Mouse (Mus musculus): Measurements from ENCODE around the gene Arhgap8. TPM values are rescaled to one million over a fixed set of nuclear protein-coding genes. Genes with fewer than 3 reads are reported as not detected.
A peak's percentile ranks its signal among the peaks of the same experiment; 100 is the strongest.
"Not testable (repeated sequence)": the region's sequence is repeated elsewhere in the genome, so short reads cannot be mapped to it uniquely, and the experiment has no call there.

Arhgap8 gene
- total RNA-seq, 2 experiments from 2014 or later, result 1.4 TPM

GRCm38 (mm10) chr15:84697611-84698011 lies 22.2 kb upstream of the Arhgap8 start:
- peak; percentile 81 to 87 for DNase-seq

GRCm38 (mm10) chr15:84698189-84698588 lies 21.7 kb upstream of the Arhgap8 start:
- no peak for DNase-seq

GRCm38 (mm10) chr15:84700147-84700794 lies 19.6 kb upstream of the Arhgap8 start:
- peak; percentile 63 to 82 for DNase-seq

- peak; percentile 69 to 70 for DNase-seq
Measured at GRCm38 (mm10) chr15:84701947-84702346, 17.9 kb upstream of the Arhgap8 start.

GRCm38 (mm10) chr15:84702391-84703345 lies 17.2 kb upstream of the Arhgap8 start:
- peak; percentile 35 to 37 for DNase-seq

GRCm38 (mm10) chr15:84703992-84704391 lies 15.9 kb upstream of the Arhgap8 start:
- no peak for DNase-seq

GRCm38 (mm10) chr15:84705351-84705901 lies 14.4 kb upstream of the Arhgap8 start:
- DNase-seq, result no peak

GRCm38 (mm10) chr15:84706983-84707619 lies 12.8 kb upstream of the Arhgap8 start:
- no peak for DNase-seq

- peak; percentile 51 to 77 for DNase-seq
Measured at GRCm38 (mm10) chr15:84712566-84713405, 7.1 kb upstream of the Arhgap8 start.

GRCm38 (mm10) chr15:84714730-84715129 lies 5.1 kb upstream of the Arhgap8 start:
- DNase-seq, result peak; percentile 88 to 96

- no peak for DNase-seq
Measured at GRCm38 (mm10) chr15:84715132-84715531, 4.7 kb upstream of the Arhgap8 start.

GRCm38 (mm10) chr15:84717570-84718270 lies 2.1 kb upstream of the Arhgap8 start:
- DNase-seq, result not testable (repeated sequence)

- no peak for DNase-seq
Measured at GRCm38 (mm10) chr15:84718785-84719184, 1.1 kb upstream of the Arhgap8 start.

- peak; percentile 29 to 44 for DNase-seq
Measured at GRCm38 (mm10) chr15:84720291-84721204, 696 bp downstream of the Arhgap8 start.

- not testable (repeated sequence) for DNase-seq
Measured at GRCm38 (mm10) chr15:84723656-84724055, 3.8 kb downstream of the Arhgap8 start.

- no peak for DNase-seq
Measured at GRCm38 (mm10) chr15:84724199-84724598, 4.3 kb downstream of the Arhgap8 start.

- DNase-seq, result peak; percentile 42 to 59
Measured at GRCm38 (mm10) chr15:84729685-84730084, 9.8 kb downstream of the Arhgap8 start.

- DNase-seq, result no peak
Measured at GRCm38 (mm10) chr15:84730893-84731292, 11.0 kb downstream of the Arhgap8 start.

GRCm38 (mm10) chr15:84731676-84732424 lies 12.0 kb downstream of the Arhgap8 start:
- DNase-seq, result no peak

Measured in heart, adult 18-20 months (tissue).